Mouse (Mus musculus): ENCODE data around the gene Abhd13. TPM values are rescaled to one million over a fixed set of nuclear protein-coding genes. Genes with fewer than 3 reads are reported as not detected.

Gene Abhd13
- polyA plus RNA-seq, 1 experiment from 2014 or later: 12.0 TPM

- TF ChIP-seq CTCF (IDR thresholded peaks at IDR 0.05) (no peak), EP300 (IDR thresholded peaks at IDR 0.05) (no peak)
- WGBS: 3% methylated on average over 29 of the region's 29 CpGs
- ATAC-seq: peak; percentile 14; the same call in 1 of the 2 replicates
Measured at GRCm38 (mm10) chr8:10006986-10007659, 29.6 kb downstream of the Abhd13 start.

GRCm38 (mm10) chr8:10007660-10008028 is 30.1 kb downstream of the Abhd13 start:
- H3K9ac ChIP-seq (replicated peaks; ENCODE audit: low read depth): no peak overlapping the region
- no peak for DNase-seq (ENCODE audit: low spot score)
- TF ChIP-seq CTCF (IDR thresholded peaks at IDR 0.05) (no peak), EP300 (IDR thresholded peaks at IDR 0.05) (no peak)

More at GRCm38 (mm10) chr8:10006986-10007659, 29.6 kb downstream of the Abhd13 start:
- H3K4me2 ChIP-seq (replicated peaks; ENCODE audit: low read depth, low read length): peak overlapping the region; percentile 59
- H3K27ac ChIP-seq (ENCODE audit: low read length): no peak overlapping the region
- peak overlapping the region; percentile 29 for H3K4me3 ChIP-seq (ENCODE audit: low read depth, low read length)
- no peak overlapping the region for H3K9ac ChIP-seq (replicated peaks; ENCODE audit: low read depth)
- no peaks in the 10 kb centered on the region for H3K36me3 ChIP-seq (ENCODE audit: insufficient read depth, low read length)
- H3K9me3 ChIP-seq (ENCODE audit: low read length): no peaks in the 10 kb centered on the region
- H3K27me3 ChIP-seq (replicated peaks; ENCODE audit: insufficient read depth, low read length): no peaks in the 10 kb centered on the region
- H3K4me1 ChIP-seq (ENCODE audit: insufficient read depth, low read depth, low read length): no peaks in the 10 kb centered on the region
- no peak for DNase-seq (ENCODE audit: low spot score)

GRCm38 (mm10) chr8:10016252-10016651 is 38.7 kb downstream of the Abhd13 start:
- no peak for ATAC-seq
- DNase-seq (ENCODE audit: low spot score): no peak
- TF ChIP-seq EP300 (IDR thresholded peaks at IDR 0.05): no peak
- TF ChIP-seq CTCF (IDR thresholded peaks at IDR 0.05): no peak
- H3K9ac ChIP-seq (replicated peaks; ENCODE audit: low read depth): no peak overlapping the region
- no peak overlapping the region for H3K4me3 ChIP-seq (ENCODE audit: low read depth, low read length)
- H3K27ac ChIP-seq (ENCODE audit: low read length): no peak overlapping the region
- 50% methylated on average over 1 of the region's 1 CpGs for WGBS
- no peaks in the 10 kb centered on the region for H3K36me3 ChIP-seq (ENCODE audit: insufficient read depth, low read length)
- H3K4me2 ChIP-seq (replicated peaks; ENCODE audit: low read depth, low read length): no peak overlapping the region
- H3K4me1 ChIP-seq (ENCODE audit: insufficient read depth, low read depth, low read length): no peaks in the 10 kb centered on the region
- H3K9me3 ChIP-seq (ENCODE audit: low read length): no peaks in the 10 kb centered on the region
- H3K27me3 ChIP-seq (replicated peaks; ENCODE audit: insufficient read depth, low read length): no peaks in the 10 kb centered on the region

More at GRCm38 (mm10) chr8:10007660-10008028, 30.1 kb downstream of the Abhd13 start:
- ATAC-seq: no peak
- H3K4me2 ChIP-seq (replicated peaks; ENCODE audit: low read depth, low read length): peak overlapping the region; percentile 59; the same call in 1 of the 2 replicates
- H3K27me3 ChIP-seq (replicated peaks; ENCODE audit: insufficient read depth, low read length): no peaks in the 10 kb centered on the region
- no peak overlapping the region for H3K27ac ChIP-seq (ENCODE audit: low read length)
- H3K4me3 ChIP-seq (ENCODE audit: low read depth, low read length): 0 out of 2 replicates have a peak overlapping the region, but pooled peaks have one; percentile 29
- 30% methylated on average over 6 of the region's 6 CpGs for WGBS
- no peaks in the 10 kb centered on the region for H3K4me1 ChIP-seq (ENCODE audit: insufficient read depth, low read depth, low read length)
- no peaks in the 10 kb centered on the region for H3K36me3 ChIP-seq (ENCODE audit: insufficient read depth, low read length)
- no peaks in the 10 kb centered on the region for H3K9me3 ChIP-seq (ENCODE audit: low read length)

- no peak overlapping the region for H3K27ac ChIP-seq (ENCODE audit: low read length)
- 60% methylated on average over 3 of the region's 3 CpGs for WGBS
- H3K4me1 ChIP-seq (ENCODE audit: insufficient read depth, low read depth, low read length): no peaks in the 10 kb centered on the region
- no peak overlapping the region for H3K9ac ChIP-seq (replicated peaks; ENCODE audit: low read depth)
- no peak overlapping the region for H3K4me3 ChIP-seq (ENCODE audit: low read depth, low read length)
- TF ChIP-seq CTCF (IDR thresholded peaks at IDR 0.05) (no peak), EP300 (IDR thresholded peaks at IDR 0.05) (no peak)
- DNase-seq (ENCODE audit: low spot score) (no peak), ATAC-seq (no peak)
- H3K27me3 ChIP-seq (replicated peaks; ENCODE audit: insufficient read depth, low read length): no peaks in the 10 kb centered on the region
- H3K9me3 ChIP-seq (ENCODE audit: low read length): no peaks in the 10 kb centered on the region
- H3K36me3 ChIP-seq (ENCODE audit: insufficient read depth, low read length): no peaks in the 10 kb centered on the region
- no peak overlapping the region for H3K4me2 ChIP-seq (replicated peaks; ENCODE audit: low read depth, low read length)
Measured at GRCm38 (mm10) chr8:10017231-10017630, 39.7 kb downstream of the Abhd13 start.

GRCm38 (mm10) chr8:10030320-10031060 is 53.0 kb downstream of the Abhd13 start:
- Histone ChIP-seq H3K4me3 (ENCODE audit: low read depth, low read length) (no peak overlapping the region), H3K4me2 (replicated peaks; ENCODE audit: low read depth, low read length) (no peak overlapping the region), H3K4me1 (ENCODE audit: insufficient read depth, low read depth, low read length) (no peaks in the 10 kb centered on the region), H3K36me3 (ENCODE audit: insufficient read depth, low read length) (no peaks in the 10 kb centered on the region), H3K27ac (ENCODE audit: low read length) (no peak overlapping the region), H3K27me3 (replicated peaks; ENCODE audit: insufficient read depth, low read length) (no peaks in the 10 kb centered on the region), H3K9me3 (ENCODE audit: low read length) (no peaks in the 10 kb centered on the region), H3K9ac (replicated peaks; ENCODE audit: low read depth) (no peak overlapping the region)
- TF ChIP-seq CTCF (IDR thresholded peaks at IDR 0.05): no peak
- TF ChIP-seq EP300 (IDR thresholded peaks at IDR 0.05): no peak
- WGBS: 63% methylated on average over 8 of the region's 8 CpGs
- no peak for ATAC-seq
- DNase-seq (ENCODE audit: low spot score): no peak

GRCm38 (mm10) chr8:10031177-10031576 is 53.7 kb downstream of the Abhd13 start:
- Histone ChIP-seq H3K4me1 (ENCODE audit: insufficient read depth, low read depth, low read length) (no peaks in the 10 kb centered on the region), H3K9ac (replicated peaks; ENCODE audit: low read depth) (no peak overlapping the region), H3K4me3 (ENCODE audit: low read depth, low read length) (no peak overlapping the region), H3K27ac (ENCODE audit: low read length) (no peak overlapping the region), H3K27me3 (replicated peaks; ENCODE audit: insufficient read depth, low read length) (no peaks in the 10 kb centered on the region), H3K4me2 (replicated peaks; ENCODE audit: low read depth, low read length) (no peak overlapping the region), H3K36me3 (ENCODE audit: insufficient read depth, low read length) (no peaks in the 10 kb centered on the region), H3K9me3 (ENCODE audit: low read length) (no peaks in the 10 kb centered on the region)
- no peak for DNase-seq (ENCODE audit: low spot score)
- TF ChIP-seq CTCF (IDR thresholded peaks at IDR 0.05) (no peak), EP300 (IDR thresholded peaks at IDR 0.05) (no peak)
- 78% methylated on average over 9 of the region's 9 CpGs for WGBS
- ATAC-seq: no peak

All from lung, postnatal 0 days (tissue).